Mouse (Mus musculus) E14TG2a.4 (cell line): Measurements from ENCODE around the gene Ccdc97.

Source experiments
- H3K27me3 ChIP-seq: 2 replicates; pipeline ENCODE4 v1.6.1; 2014; ENCODE audit warnings: low read length, control low read depth; ENCODE audit not compliant: insufficient read depth
- H3K36me3 ChIP-seq: 2 replicates; pipeline ENCODE4 v1.6.1; 2014; ENCODE audit warnings: low read length, control low read depth; ENCODE audit not compliant: insufficient read depth
- H3K4me1 ChIP-seq: replicated peaks from 2 replicates; pipeline ENCODE4 v1.6.1; 2014; ENCODE audit warnings: low read depth, low read length, control low read depth
- H3K4me3 ChIP-seq: replicated peaks from 2 replicates; pipeline ENCODE4 v1.5.1; 2014; ENCODE audit warnings: mild to moderate bottlenecking, low read length
- H3K9me3 ChIP-seq: 2 replicates; pipeline ENCODE4 v1.6.1; 2014; ENCODE audit warnings: low read length, control low read depth
- CTCF ChIP-seq: conservative IDR thresholded peaks from 2 replicates; pipeline ENCODE4 v1.5.1; 2014; ENCODE audit warnings: low read length
- NANOG ChIP-seq: IDR thresholded peaks from 2 replicates; pipeline ENCODE4 v1.6.1; 2014; ENCODE audit warnings: borderline replicate concordance, low read length, mixed read lengths
- POU5F1 ChIP-seq: IDR thresholded peaks from 2 replicates; pipeline ENCODE4 v1.6.1; 2014; ENCODE audit warnings: low read length, borderline replicate concordance

Gene Ccdc97

GRCm38 (mm10) chr7:25705801-25706251 lies 13.1 kb downstream of the Ccdc97 start:
- no peaks in the 10 kb centered on the region for H3K36me3 ChIP-seq
- no peak overlapping the region for H3K4me3 ChIP-seq
- peaks cover 13% of the 10 kb centered on the region for H3K27me3 ChIP-seq
- H3K4me1 ChIP-seq: peaks cover 59% of the 10 kb centered on the region
- peaks cover 7% of the 10 kb centered on the region for H3K9me3 ChIP-seq
- TF ChIP-seq CTCF (no peak), NANOG (no peak), POU5F1 (no peak)

- Histone ChIP-seq H3K9me3 (peaks cover 8% of the 10 kb centered on the region), H3K27me3 (peaks cover 13% of the 10 kb centered on the region), H3K4me1 (peaks cover 52% of the 10 kb centered on the region), H3K36me3 (no peaks in the 10 kb centered on the region), H3K4me3 (peak overlapping the region; percentile 70)
- TF ChIP-seq NANOG (no peak), POU5F1 (no peak), CTCF (no peak)
These were observed 14.0 kb downstream of the Ccdc97 start for GRCm38 (mm10) chr7:25704716-25705364.

DNA sequence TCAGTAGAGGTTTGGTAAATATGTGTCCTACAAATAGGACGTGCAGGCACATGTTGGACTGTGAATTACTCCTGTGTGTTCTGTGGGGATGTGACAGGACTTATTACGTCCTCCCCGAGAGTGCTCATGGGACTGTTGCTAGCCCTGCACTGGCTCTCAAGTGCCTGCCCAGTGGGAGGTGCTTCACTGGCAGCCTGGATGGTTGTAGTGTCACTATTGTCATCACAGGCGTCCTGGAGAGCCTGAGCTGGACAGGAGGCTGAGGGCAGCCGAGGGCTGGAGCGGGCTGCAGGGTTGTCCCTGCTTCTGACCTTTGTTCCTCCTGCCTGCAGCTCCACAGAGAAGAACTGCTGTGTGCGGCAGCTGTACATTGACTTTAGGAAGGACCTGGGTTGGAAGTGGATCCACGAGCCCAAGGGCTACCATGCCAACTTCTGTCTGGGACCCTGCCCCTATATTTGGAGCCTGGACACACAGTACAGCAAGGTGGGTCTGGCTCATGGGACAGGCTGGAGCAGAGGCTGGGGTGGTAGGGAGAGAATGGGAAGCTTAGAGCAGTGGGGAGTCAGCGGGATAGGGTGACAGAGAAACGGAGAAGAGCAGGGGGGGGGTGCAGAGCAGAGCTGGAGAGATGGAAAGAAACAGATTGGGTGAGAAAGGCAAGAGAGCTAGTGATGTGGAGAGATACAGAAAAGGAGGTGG lies 14.9 kb downstream of the Ccdc97 start:
- Histone ChIP-seq H3K9me3 (peaks cover 13% of the 10 kb centered on the region), H3K4me1 (peaks cover 47% of the 10 kb centered on the region), H3K27me3 (peaks cover 13% of the 10 kb centered on the region), H3K4me3 (peak overlapping the region; percentile 70; the same call in 1 of the 2 replicates), H3K36me3 (no peaks in the 10 kb centered on the region)
- TF ChIP-seq POU5F1: no peak
- TF ChIP-seq NANOG: no peak
- TF ChIP-seq CTCF: no peak

DNA sequence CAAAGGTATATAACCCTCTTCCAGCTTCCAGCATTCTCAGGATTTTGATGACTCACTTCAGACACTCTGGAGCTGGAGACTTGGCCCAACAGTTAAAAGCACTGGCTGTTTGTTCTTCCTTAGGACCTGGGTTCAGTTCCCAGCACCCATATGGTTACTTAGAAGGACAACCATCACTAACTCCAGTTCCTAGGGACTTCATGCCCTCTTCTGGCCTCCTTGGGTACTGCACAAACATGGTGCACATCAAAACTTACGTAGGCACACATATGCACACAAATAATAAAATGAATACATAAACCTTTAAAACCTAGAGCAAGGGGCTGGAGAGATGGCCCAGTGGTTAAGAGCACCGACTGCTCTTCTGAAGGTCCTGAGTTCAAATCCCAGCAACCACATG lies 16.5 kb downstream of the Ccdc97 start:
- Histone ChIP-seq H3K9me3 (peaks cover 13% of the 10 kb centered on the region), H3K4me1 (peaks cover 31% of the 10 kb centered on the region), H3K36me3 (no peaks in the 10 kb centered on the region), H3K4me3 (no peak overlapping the region), H3K27me3 (peaks cover 15% of the 10 kb centered on the region)
- TF ChIP-seq CTCF (peak; percentile 50), NANOG (no peak)

GRCm38 (mm10) chr7:25700732-25701131 lies 18.2 kb downstream of the Ccdc97 start:
- peaks cover 13% of the 10 kb centered on the region for H3K9me3 ChIP-seq
- H3K36me3 ChIP-seq: no peaks in the 10 kb centered on the region
- TF ChIP-seq CTCF: peak; percentile 93
- no peak for TF ChIP-seq POU5F1
- TF ChIP-seq NANOG: no peak
- no peak overlapping the region for H3K4me3 ChIP-seq
- peaks cover 20% of the 10 kb centered on the region for H3K27me3 ChIP-seq
- peaks cover 23% of the 10 kb centered on the region for H3K4me1 ChIP-seq

- Histone ChIP-seq H3K4me3 (no peak overlapping the region), H3K36me3 (no peaks in the 10 kb centered on the region), H3K9me3 (peaks cover 13% of the 10 kb centered on the region), H3K27me3 (peaks cover 20% of the 10 kb centered on the region), H3K4me1 (peaks cover 14% of the 10 kb centered on the region)
- TF ChIP-seq POU5F1 (no peak), NANOG (no peak), CTCF (no peak)
These were observed 19.0 kb downstream of the Ccdc97 start for GRCm38 (mm10) chr7:25699851-25700250.

DNA sequence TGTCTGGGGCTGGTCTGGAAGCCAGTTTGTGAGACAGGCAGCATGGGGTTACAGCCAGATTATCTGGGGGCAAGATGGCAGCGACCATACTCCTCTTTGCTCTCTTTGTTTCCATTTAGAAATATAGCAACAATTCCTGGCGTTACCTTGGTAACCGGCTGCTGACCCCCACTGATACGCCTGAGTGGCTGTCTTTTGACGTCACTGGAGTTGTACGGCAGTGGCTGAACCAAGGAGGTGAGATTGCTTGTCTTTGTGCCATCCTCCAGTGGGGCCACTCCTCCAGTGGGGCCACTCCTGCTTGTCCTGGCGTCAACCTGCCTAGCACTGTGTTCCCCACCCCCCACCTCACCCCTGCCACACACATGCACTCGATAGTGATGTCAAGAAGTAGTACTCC lies 24.8 kb downstream of the Ccdc97 start:
- peaks cover 14% of the 10 kb centered on the region for H3K4me1 ChIP-seq
- no peak overlapping the region for H3K4me3 ChIP-seq
- H3K36me3 ChIP-seq: no peaks in the 10 kb centered on the region
- H3K9me3 ChIP-seq: peaks cover 5% of the 10 kb centered on the region
- H3K27me3 ChIP-seq: peaks cover 37% of the 10 kb centered on the region
- TF ChIP-seq POU5F1: no peak
- no peak for TF ChIP-seq NANOG
- no peak for TF ChIP-seq CTCF

DNA sequence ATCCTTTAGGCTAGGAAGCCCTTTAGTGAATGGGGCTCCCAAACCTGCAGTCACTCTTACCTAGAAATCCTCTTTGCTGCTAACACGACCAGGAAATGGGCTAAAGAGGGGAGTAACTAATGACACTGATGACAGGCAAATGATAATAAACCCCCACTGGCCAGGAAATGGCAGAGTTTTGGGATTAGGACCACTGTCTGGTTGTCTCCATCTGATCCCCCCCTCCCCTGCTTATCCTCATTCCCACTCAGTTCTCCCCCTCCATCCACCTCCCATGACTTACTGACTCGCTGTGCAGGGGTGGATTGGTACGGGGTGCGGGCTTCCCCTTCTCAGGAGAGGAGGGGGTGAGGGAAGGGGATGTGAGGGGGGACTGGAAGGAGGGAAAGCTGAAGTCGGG lies 28.8 kb downstream of the Ccdc97 start:
- TF ChIP-seq CTCF (no peak), NANOG (no peak), POU5F1 (no peak)

More for the DNA sequence above, 28.8 kb downstream of the Ccdc97 start:
- H3K9me3 ChIP-seq: peaks cover 5% of the 10 kb centered on the region
- H3K4me1 ChIP-seq: peaks cover 47% of the 10 kb centered on the region
- H3K27me3 ChIP-seq: peaks cover 68% of the 10 kb centered on the region
- H3K36me3 ChIP-seq: 0 out of 2 replicates have a peak, but pooled peaks cover under 1% of the 10 kb centered on the region
- peak overlapping the region; percentile 83; the same call in 1 of the 2 replicates for H3K4me3 ChIP-seq
